Mouse (Mus musculus): ENCODE results near the gene Ros1.

Ros1 gene

GRCm38 (mm10) chr10:52194957-52195852 is at the start of gene Ros1:
TSS of gene Ros1 (minus strand) at chr10:52195244.
- DNase-seq (ENCODE audit: extremely low spot score, low spot score), result no peak

GRCm38 (mm10) chr10:52242680-52243323 is 47.8 kb upstream of the Ros1 start:
- DNase-seq (ENCODE audit: extremely low spot score, low spot score), result no peak

GRCm38 (mm10) chr10:52242015-52242414 is 47.0 kb upstream of the Ros1 start:
- DNase-seq (ENCODE audit: extremely low spot score, low spot score), result no peak

- no peak for DNase-seq (ENCODE audit: extremely low spot score, low spot score)
Measured at GRCm38 (mm10) chr10:52235461-52235860, 40.4 kb upstream of the Ros1 start.

GRCm38 (mm10) chr10:52234654-52234981 is 39.6 kb upstream of the Ros1 start:
- DNase-seq (ENCODE audit: extremely low spot score, low spot score), result no peak

- DNase-seq (ENCODE audit: extremely low spot score, low spot score), result peak; percentile 77
Measured at GRCm38 (mm10) chr10:52233969-52234653, 39.1 kb upstream of the Ros1 start.

- DNase-seq (ENCODE audit: extremely low spot score, low spot score), result peak; percentile 80
Measured at GRCm38 (mm10) chr10:52233301-52233968, 38.4 kb upstream of the Ros1 start, which contains the start of gene Dcbld1. TSS of gene Dcbld1 (plus strand) at chr10:52233619.

GRCm38 (mm10) chr10:52232196-52233176 is 37.4 kb upstream of the Ros1 start:
- peak; percentile 37 for DNase-seq (ENCODE audit: extremely low spot score, low spot score)

GRCm38 (mm10) chr10:52219600-52219999 is 24.6 kb upstream of the Ros1 start:
- DNase-seq (ENCODE audit: extremely low spot score, low spot score), result no peak

GRCm38 (mm10) chr10:52217564-52217934 is 22.5 kb upstream of the Ros1 start:
- DNase-seq (ENCODE audit: extremely low spot score, low spot score), result no peak

GRCm38 (mm10) chr10:52216797-52217563 is 21.9 kb upstream of the Ros1 start:
- peak; percentile 41 for DNase-seq (ENCODE audit: extremely low spot score, low spot score)

- DNase-seq (ENCODE audit: extremely low spot score, low spot score), result no peak
Measured at GRCm38 (mm10) chr10:52215267-52215818, 20.3 kb upstream of the Ros1 start.

GRCm38 (mm10) chr10:52204006-52204405 is 9.0 kb upstream of the Ros1 start:
- DNase-seq (ENCODE audit: extremely low spot score, low spot score), result no peak

- DNase-seq (ENCODE audit: extremely low spot score, low spot score), result no peak
Measured at GRCm38 (mm10) chr10:52185900-52186299, 9.1 kb downstream of the Ros1 start.

- DNase-seq (ENCODE audit: extremely low spot score, low spot score), result no peak
Measured at GRCm38 (mm10) chr10:52182878-52183277, 12.2 kb downstream of the Ros1 start.

GRCm38 (mm10) chr10:52174376-52174775 is 20.7 kb downstream of the Ros1 start:
- no peak for DNase-seq (ENCODE audit: extremely low spot score, low spot score)

GRCm38 (mm10) chr10:52170489-52170888 is 24.6 kb downstream of the Ros1 start:
- DNase-seq (ENCODE audit: extremely low spot score, low spot score), result no peak

- no peak for DNase-seq (ENCODE audit: extremely low spot score, low spot score)
Measured at GRCm38 (mm10) chr10:52169841-52170240, 25.2 kb downstream of the Ros1 start.

GRCm38 (mm10) chr10:52165376-52165775 is 29.7 kb downstream of the Ros1 start:
- DNase-seq (ENCODE audit: extremely low spot score, low spot score), result no peak
